Mouse (Mus musculus) kidney, adult 11 months (tissue): Measurements from ENCODE around the gene Txndc11.
"Not testable (repeated sequence)": the region's sequence is repeated elsewhere in the genome, so short reads cannot be mapped to it uniquely, and the experiment has no call there.

ENCODE experiments used
- DNase-seq: peaks from one replicate; pipeline ENCODE4 v3.0.0; 2022

Gene Txndc11

GRCm38 (mm10) chr16:11134348-11135344 is at the start of gene Txndc11:
TSS of gene Txndc11 (minus strand) at chr16:11134650.
- DNase-seq = peak; percentile 99

GRCm38 (mm10) chr16:11177404-11177803 is 43.0 kb upstream of the Txndc11 start:
- DNase-seq = no peak

GRCm38 (mm10) chr16:11176884-11177244 is 42.4 kb upstream of the Txndc11 start:
- no peak for DNase-seq

- DNase-seq = peak; percentile 89
Measured at GRCm38 (mm10) chr16:11176208-11176883, 41.9 kb upstream of the Txndc11 start, which contains the start of gene Zc3h7a. TSS of gene Zc3h7a (minus strand) at chr16:11176393.

GRCm38 (mm10) chr16:11175489-11176207 is 41.2 kb upstream of the Txndc11 start:
- peak; percentile 71 for DNase-seq

GRCm38 (mm10) chr16:11175100-11175488 is 40.6 kb upstream of the Txndc11 start:
- DNase-seq = no peak

- DNase-seq = peak; percentile 51
Measured at GRCm38 (mm10) chr16:11174671-11175081, 40.2 kb upstream of the Txndc11 start.

- DNase-seq = no peak
Measured at GRCm38 (mm10) chr16:11171679-11172078, 37.2 kb upstream of the Txndc11 start.

- DNase-seq = no peak
Measured at GRCm38 (mm10) chr16:11166431-11166830, 32.0 kb upstream of the Txndc11 start.

GRCm38 (mm10) chr16:11164695-11165255 is 30.3 kb upstream of the Txndc11 start:
- DNase-seq = peak; percentile 20

GRCm38 (mm10) chr16:11157721-11158120 is 23.3 kb upstream of the Txndc11 start:
- not testable (repeated sequence) for DNase-seq

GRCm38 (mm10) chr16:11154500-11154899 is 20.1 kb upstream of the Txndc11 start:
- no peak for DNase-seq

GRCm38 (mm10) chr16:11143706-11144483 is 9.4 kb upstream of the Txndc11 start:
- peak; percentile 97 for DNase-seq

GRCm38 (mm10) chr16:11133476-11134347 is 738 bp downstream of the Txndc11 start:
- no peak for DNase-seq

- no peak for DNase-seq
Measured at GRCm38 (mm10) chr16:11132839-11133238, 1.6 kb downstream of the Txndc11 start.

- peak; percentile 29 for DNase-seq
Measured at GRCm38 (mm10) chr16:11128301-11128700, 6.1 kb downstream of the Txndc11 start.

GRCm38 (mm10) chr16:11125371-11125770 is 9.1 kb downstream of the Txndc11 start:
- no peak for DNase-seq

- no peak for DNase-seq
Measured at GRCm38 (mm10) chr16:11124110-11124509, 10.3 kb downstream of the Txndc11 start.

GRCm38 (mm10) chr16:11122625-11123024 is 11.8 kb downstream of the Txndc11 start:
- no peak for DNase-seq

- no peak for DNase-seq
Measured at GRCm38 (mm10) chr16:11109198-11109740, 25.2 kb downstream of the Txndc11 start.

- DNase-seq = no peak
Measured at GRCm38 (mm10) chr16:11104905-11105304, 29.5 kb downstream of the Txndc11 start.
